Mouse (Mus musculus) left cerebral cortex, adult 9 months (tissue): ENCODE measurements around the gene Adprhl1.

Experiments used
- DNase-seq, 2 experiments: peaks; one replicate each; pipeline ENCODE4 v3.0.0; 2022; ENCODE audit warnings: low spot score in 2 of 2

Gene Adprhl1

GRCm38 (mm10) chr8:13197493-13197892 is 56.5 kb downstream of the Adprhl1 start:
- no peak for DNase-seq

- DNase-seq, result no peak
These were observed 59.1 kb downstream of the Adprhl1 start for GRCm38 (mm10) chr8:13194818-13195217.

- no peak for DNase-seq
These were observed 63.7 kb downstream of the Adprhl1 start for GRCm38 (mm10) chr8:13190235-13190634.

- no peak for DNase-seq
These were observed 65.1 kb downstream of the Adprhl1 start for GRCm38 (mm10) chr8:13188857-13189256.

- DNase-seq, result no peak
These were observed 65.9 kb downstream of the Adprhl1 start for GRCm38 (mm10) chr8:13188052-13188555.

GRCm38 (mm10) chr8:13187638-13188037 is 66.3 kb downstream of the Adprhl1 start:
- no peak for DNase-seq

- no peak for DNase-seq
These were observed 66.7 kb downstream of the Adprhl1 start for GRCm38 (mm10) chr8:13187229-13187628.

GRCm38 (mm10) chr8:13186819-13187218 is 67.1 kb downstream of the Adprhl1 start:
- DNase-seq, result no peak

GRCm38 (mm10) chr8:13181691-13181976 is 72.3 kb downstream of the Adprhl1 start:
- no peak for DNase-seq

GRCm38 (mm10) chr8:13180911-13181690 is 72.9 kb downstream of the Adprhl1 start:
- no peak for DNase-seq

GRCm38 (mm10) chr8:13180408-13180807 is 73.6 kb downstream of the Adprhl1 start:
- no peak for DNase-seq

GRCm38 (mm10) chr8:13179948-13180347 is 74.0 kb downstream of the Adprhl1 start:
- DNase-seq, result no peak

GRCm38 (mm10) chr8:13179482-13179881 is 74.5 kb downstream of the Adprhl1 start:
- no peak for DNase-seq

GRCm38 (mm10) chr8:13178137-13178536 is 75.8 kb downstream of the Adprhl1 start:
- DNase-seq, result no peak

- no peak for DNase-seq
These were observed 76.6 kb downstream of the Adprhl1 start for GRCm38 (mm10) chr8:13177173-13177852.

GRCm38 (mm10) chr8:13175650-13176049 is 78.3 kb downstream of the Adprhl1 start:
- DNase-seq, result no peak

GRCm38 (mm10) chr8:13174811-13175210 is 79.2 kb downstream of the Adprhl1 start:
- no peak for DNase-seq

- no peak for DNase-seq
These were observed 79.7 kb downstream of the Adprhl1 start for GRCm38 (mm10) chr8:13174305-13174704.
